Mouse (Mus musculus) ES-Bruce4 (cell line): Measurements from ENCODE around the gene Gja5. TPM values are rescaled to one million over a fixed set of nuclear protein-coding genes. Genes with fewer than 3 reads are reported as not detected.
"Not testable (repeated sequence)": the region's sequence is repeated elsewhere in the genome, so short reads cannot be mapped to it uniquely, and the experiment has no call there.

ENCODE experiments used
- H3K27ac ChIP-seq: 2 replicates; pipeline ENCODE4 v1.5.1; 2012; ENCODE audit warnings: low read length, inconsistent platforms; ENCODE audit not compliant: insufficient read depth
- H3K27me3 ChIP-seq: 2 replicates; pipeline ENCODE4 v1.6.1; 2012; ENCODE audit warnings: mild to moderate bottlenecking, low read length, inconsistent platforms; ENCODE audit not compliant: control insufficient read depth, poor library complexity, insufficient read depth, severe bottlenecking
- H3K36me3 ChIP-seq: 2 replicates; pipeline ENCODE4 v1.6.1; 2012; ENCODE audit warnings: inconsistent platforms, mild to moderate bottlenecking, low read length, moderate library complexity; ENCODE audit not compliant: control insufficient read depth, poor library complexity, insufficient read depth, severe bottlenecking
- H3K4me1 ChIP-seq: one replicate; pipeline ENCODE4 v1.8.1; 2011; ENCODE audit warnings: low read length; ENCODE audit not compliant: control insufficient read depth, insufficient read depth
- H3K4me3 ChIP-seq: 2 replicates; pipeline ENCODE4 v1.5.1; 2011; ENCODE audit warnings: low read depth, mild to moderate bottlenecking, low read length
- H3K9ac ChIP-seq: 2 replicates; pipeline ENCODE4 v1.6.1; 2012; ENCODE audit warnings: low read depth, mild to moderate bottlenecking, inconsistent platforms; ENCODE audit not compliant: poor library complexity, severe bottlenecking
- H3K9me3 ChIP-seq: replicated peaks from 2 replicates; pipeline ENCODE4 v1.6.1; 2012; ENCODE audit warnings: mild to moderate bottlenecking, low read length, inconsistent platforms; ENCODE audit not compliant: control insufficient read depth, poor library complexity, insufficient read depth, severe bottlenecking
- CTCF ChIP-seq: IDR thresholded peaks from one replicate; pipeline ENCODE4 v1.8.1; 2011; ENCODE audit warnings: low read depth, low read length
- EP300 ChIP-seq: IDR thresholded peaks from 2 replicates; pipeline ENCODE4 v1.6.1; 2011; ENCODE audit warnings: low read depth, low read length; ENCODE audit not compliant: insufficient read depth
- POLR2A ChIP-seq: IDR thresholded peaks from one replicate; pipeline ENCODE4 v1.8.1; 2011; ENCODE audit warnings: low read length; ENCODE audit not compliant: insufficient read depth
- polyA plus RNA-seq: library from polyadenylated mRNA; stranded (reverse); fragments of >200 nt; gene quantifications from 2 replicates; pipeline ENCODE4 v1.2.4, GENCODE M21; 2011; ENCODE audit warnings: low read depth; ENCODE audit not compliant: missing spikeins, insufficient read depth, insufficient read length

Gja5 gene
- polyA plus RNA-seq, 1 experiment, result not detected

- Histone ChIP-seq H3K9ac (no peak overlapping the region), H3K9me3 (no peaks in the 10 kb centered on the region), H3K36me3 (no peaks in the 10 kb centered on the region), H3K4me3 (no peak overlapping the region), H3K27me3 (no peaks in the 10 kb centered on the region), H3K27ac (no peak overlapping the region), H3K4me1 (no peaks in the 10 kb centered on the region)
- TF ChIP-seq EP300 (no peak), CTCF (no peak), POLR2A (no peak)
Measured at GRCm38 (mm10) chr3:97060119-97060518, 155.6 kb downstream of the Gja5 start.

- H3K9ac ChIP-seq, result no peak overlapping the region
- H3K4me3 ChIP-seq, result no peak overlapping the region
- no peaks in the 10 kb centered on the region for H3K9me3 ChIP-seq
- H3K27me3 ChIP-seq, result no peaks in the 10 kb centered on the region
- no peak for TF ChIP-seq EP300
- no peak for TF ChIP-seq POLR2A
- no peak for TF ChIP-seq CTCF
- no peaks in the 10 kb centered on the region for H3K4me1 ChIP-seq
- H3K36me3 ChIP-seq, result no peaks in the 10 kb centered on the region
- no peak overlapping the region for H3K27ac ChIP-seq
Measured at GRCm38 (mm10) chr3:97062814-97063213, 158.3 kb downstream of the Gja5 start.

GRCm38 (mm10) chr3:97064046-97064445 lies 159.6 kb downstream of the Gja5 start:
- H3K27ac ChIP-seq, result no peak overlapping the region
- no peak overlapping the region for H3K9ac ChIP-seq
- no peaks in the 10 kb centered on the region for H3K4me1 ChIP-seq
- TF ChIP-seq POLR2A (no peak), CTCF (no peak), EP300 (no peak)
- no peak overlapping the region for H3K4me3 ChIP-seq
- no peaks in the 10 kb centered on the region for H3K36me3 ChIP-seq
- no peaks in the 10 kb centered on the region for H3K9me3 ChIP-seq
- no peaks in the 10 kb centered on the region for H3K27me3 ChIP-seq

- not testable (repeated sequence) for H3K9ac ChIP-seq, H3K27ac ChIP-seq, H3K4me3 ChIP-seq, H3K9me3 ChIP-seq, H3K4me1 ChIP-seq, H3K36me3 ChIP-seq, H3K27me3 ChIP-seq
Measured at GRCm38 (mm10) chr3:97069589-97069988, 165.1 kb downstream of the Gja5 start.

- H3K9ac ChIP-seq, H3K4me3 ChIP-seq, H3K36me3 ChIP-seq, H3K9me3 ChIP-seq, H3K27me3 ChIP-seq, H3K27ac ChIP-seq, H3K4me1 ChIP-seq: not testable (repeated sequence)
Measured at GRCm38 (mm10) chr3:97071916-97072315, 167.4 kb downstream of the Gja5 start.

GRCm38 (mm10) chr3:97072361-97072760 lies 167.9 kb downstream of the Gja5 start:
- H3K4me3 ChIP-seq, H3K27me3 ChIP-seq, H3K9ac ChIP-seq, H3K36me3 ChIP-seq, H3K4me1 ChIP-seq, H3K27ac ChIP-seq, H3K9me3 ChIP-seq: not testable (repeated sequence)

GRCm38 (mm10) chr3:97075744-97076350 lies 171.4 kb downstream of the Gja5 start:
- not testable (repeated sequence) for H3K9ac ChIP-seq, H3K27ac ChIP-seq

More at GRCm38 (mm10) chr3:97075744-97076350, 171.4 kb downstream of the Gja5 start:
- H3K27me3 ChIP-seq, H3K9me3 ChIP-seq, H3K36me3 ChIP-seq, H3K4me3 ChIP-seq, H3K4me1 ChIP-seq: not testable (repeated sequence)
